Mouse (Mus musculus) kidney, adult 18-20 months (tissue): ENCODE measurements at regions not wholly inside any gene's neighbourhood (a gene's known extent, or its start where the extent isn't known, plus 50 kb on each side); places are given as distances from the start of the nearest gene placed in this dataset.
A peak's percentile ranks its signal among the peaks of the same experiment; 100 is the strongest.

Experiments used
- DNase-seq: peaks from one replicate; pipeline ENCODE4 v3.0.0; 2021

DNA sequence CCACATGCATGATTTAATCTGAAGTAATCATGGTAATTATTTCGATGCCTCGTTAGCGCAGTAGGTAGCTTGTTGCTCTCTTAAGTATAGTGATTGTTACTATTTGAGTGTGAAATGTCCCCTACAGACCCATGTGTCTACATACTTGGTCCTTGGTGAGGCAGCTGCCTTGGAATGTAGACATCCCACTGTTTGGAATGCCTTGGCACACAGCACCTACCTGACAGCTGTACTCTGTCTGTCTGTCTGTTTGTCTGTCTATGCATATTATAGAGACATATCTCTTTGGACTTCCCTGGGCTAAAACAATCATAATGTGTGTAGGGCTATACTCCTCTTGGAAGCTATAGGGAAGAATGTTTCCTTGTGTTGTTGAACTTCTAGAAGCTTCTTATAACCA lies 83.7 kb upstream of the Runx3 start:
- no peak for DNase-seq

GRCm38 (mm10) chr4:135039234-135039633 lies 81.2 kb upstream of the Runx3 start:
- DNase-seq, result no peak

GRCm38 (mm10) chr4:135041921-135042320 lies 78.5 kb upstream of the Runx3 start:
- no peak for DNase-seq

- DNase-seq, result no peak
Observed at GRCm38 (mm10) chr4:135042501-135042900, 78.0 kb upstream of the Runx3 start.

- peak; percentile 24 for DNase-seq
Observed at GRCm38 (mm10) chr4:135045054-135045453, 75.4 kb upstream of the Runx3 start.

DNA sequence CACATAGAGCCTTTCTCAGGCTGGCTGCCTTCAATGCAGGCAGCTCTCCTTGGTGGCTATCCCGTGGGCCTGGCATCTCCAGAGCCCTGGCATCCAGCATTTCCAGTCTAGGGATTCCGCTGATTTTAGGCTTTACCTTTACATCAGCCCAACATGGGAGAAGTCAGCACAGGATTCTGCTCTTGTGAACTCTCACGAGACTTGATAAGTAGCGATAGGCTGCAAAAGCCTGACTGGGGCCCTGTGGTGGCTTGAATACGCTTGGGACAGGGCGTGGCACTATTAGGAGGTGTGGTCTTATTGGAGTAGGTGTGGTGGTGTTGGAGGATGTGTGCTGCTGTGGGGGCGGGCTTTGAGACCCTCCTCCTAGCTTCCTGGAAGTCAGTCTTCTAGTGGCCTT lies 73.8 kb upstream of the Runx3 start:
- DNase-seq, result no peak

DNA sequence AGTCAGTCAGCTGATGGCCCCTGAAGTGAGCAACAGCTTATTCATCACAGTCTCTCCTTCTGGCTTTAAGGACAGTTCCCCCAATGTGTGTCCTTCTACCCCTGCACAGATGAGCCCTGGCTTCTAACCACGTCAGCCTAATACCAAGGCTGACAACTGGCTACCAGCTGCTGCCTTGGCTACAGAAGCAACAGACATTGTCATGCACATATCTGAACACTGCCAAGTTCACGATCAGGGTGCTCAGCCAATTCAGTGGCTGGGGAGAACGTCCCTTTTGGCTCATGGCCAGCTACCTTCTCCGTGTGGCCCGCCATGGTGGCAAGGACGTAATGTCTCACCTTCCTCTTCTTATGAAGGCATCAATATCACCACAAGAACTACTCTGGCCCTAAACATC lies 73.2 kb upstream of the Runx3 start:
- no peak for DNase-seq

DNA sequence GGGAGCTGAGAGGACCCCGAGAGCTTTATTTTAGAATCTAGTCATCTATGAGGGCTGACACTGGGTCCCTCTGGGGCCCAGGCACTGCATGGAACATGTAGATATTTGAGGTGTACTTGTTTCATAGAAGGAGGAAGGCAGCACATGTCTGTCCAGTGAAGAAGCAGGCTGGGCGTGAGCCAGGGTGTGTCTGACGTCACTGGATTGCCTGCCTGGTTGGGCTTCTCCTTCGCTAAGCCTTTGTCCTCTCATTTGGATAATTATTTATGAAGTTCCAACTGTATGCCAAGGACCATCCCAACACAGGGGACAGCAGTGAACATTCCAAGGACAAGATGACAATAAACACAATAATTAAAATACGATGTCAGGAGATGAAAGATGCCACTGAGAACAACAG lies 72.7 kb upstream of the Runx3 start:
- DNase-seq, result peak; percentile 58

GRCm38 (mm10) chr4:135049924-135050323 lies 70.5 kb upstream of the Runx3 start:
- DNase-seq, result no peak

DNA sequence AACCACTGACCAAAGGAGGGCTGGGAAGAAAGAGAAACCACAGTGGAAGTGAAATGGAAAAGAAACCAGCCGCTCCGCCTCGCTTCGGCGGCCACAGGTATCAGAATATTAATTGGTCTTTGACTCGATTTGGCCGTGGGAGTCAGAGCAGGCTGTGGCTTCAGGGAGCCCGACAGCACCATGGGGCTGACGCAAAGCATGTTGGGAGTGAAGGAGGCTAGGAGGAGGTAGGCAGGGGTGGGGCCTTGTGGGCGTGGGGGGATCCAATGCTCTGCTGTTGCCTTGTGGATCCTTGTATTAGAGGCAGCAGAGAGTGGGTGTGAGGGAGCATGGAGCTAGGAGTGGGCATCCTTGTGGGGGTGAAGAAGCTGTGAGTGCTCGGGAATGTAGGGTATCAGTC lies 69.0 kb upstream of the Runx3 start:
- DNase-seq, result no peak

- no peak for DNase-seq
Observed at GRCm38 (mm10) chr4:135053585-135053984, 66.9 kb upstream of the Runx3 start.

DNA sequence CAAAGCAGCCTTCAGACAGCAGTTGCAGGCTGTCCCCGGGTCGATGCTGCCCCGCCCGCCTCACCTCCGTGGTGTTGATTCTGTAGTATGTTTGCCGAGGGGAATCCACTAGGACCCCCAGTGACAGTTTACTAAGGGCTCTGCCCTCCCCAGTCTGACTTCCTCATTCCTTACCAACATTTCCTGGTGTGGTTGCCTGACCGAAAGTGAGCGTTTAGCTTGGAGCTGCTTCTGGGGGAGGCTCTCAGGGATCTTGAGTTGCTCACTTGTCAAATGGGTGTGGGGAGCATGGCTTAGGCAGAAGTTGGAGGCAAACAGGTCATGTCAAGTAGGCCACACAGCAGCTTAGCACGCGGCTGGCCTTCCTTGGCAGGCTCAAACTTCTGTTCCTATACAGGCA lies 66.1 kb upstream of the Runx3 start:
- DNase-seq, result no peak

- no peak for DNase-seq
Observed at GRCm38 (mm10) chr4:135056371-135056770, 64.1 kb upstream of the Runx3 start.

- DNase-seq, result no peak
Observed at GRCm38 (mm10) chr4:135057286-135057685, 63.2 kb upstream of the Runx3 start.

DNA sequence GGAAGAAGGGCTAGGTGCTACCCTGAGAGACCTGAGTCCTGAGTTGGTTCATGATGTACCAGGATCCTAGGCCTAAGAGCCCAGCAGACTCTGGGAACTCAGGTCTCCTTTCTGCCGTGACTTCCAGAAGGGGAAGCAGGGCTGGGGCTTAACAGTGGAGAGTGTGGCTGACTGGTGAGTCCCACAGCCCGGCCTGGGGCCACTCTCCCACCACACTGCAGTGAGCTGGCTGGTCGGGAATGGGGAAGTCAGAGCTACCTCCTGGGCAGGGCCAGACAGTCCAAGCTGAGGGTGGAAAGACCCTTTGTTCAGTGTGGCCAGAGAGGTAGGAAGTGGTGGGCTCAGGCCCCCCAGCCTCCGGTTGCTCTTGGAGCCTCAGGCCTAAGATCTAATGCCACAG lies 61.6 kb upstream of the Runx3 start:
- no peak for DNase-seq

DNA sequence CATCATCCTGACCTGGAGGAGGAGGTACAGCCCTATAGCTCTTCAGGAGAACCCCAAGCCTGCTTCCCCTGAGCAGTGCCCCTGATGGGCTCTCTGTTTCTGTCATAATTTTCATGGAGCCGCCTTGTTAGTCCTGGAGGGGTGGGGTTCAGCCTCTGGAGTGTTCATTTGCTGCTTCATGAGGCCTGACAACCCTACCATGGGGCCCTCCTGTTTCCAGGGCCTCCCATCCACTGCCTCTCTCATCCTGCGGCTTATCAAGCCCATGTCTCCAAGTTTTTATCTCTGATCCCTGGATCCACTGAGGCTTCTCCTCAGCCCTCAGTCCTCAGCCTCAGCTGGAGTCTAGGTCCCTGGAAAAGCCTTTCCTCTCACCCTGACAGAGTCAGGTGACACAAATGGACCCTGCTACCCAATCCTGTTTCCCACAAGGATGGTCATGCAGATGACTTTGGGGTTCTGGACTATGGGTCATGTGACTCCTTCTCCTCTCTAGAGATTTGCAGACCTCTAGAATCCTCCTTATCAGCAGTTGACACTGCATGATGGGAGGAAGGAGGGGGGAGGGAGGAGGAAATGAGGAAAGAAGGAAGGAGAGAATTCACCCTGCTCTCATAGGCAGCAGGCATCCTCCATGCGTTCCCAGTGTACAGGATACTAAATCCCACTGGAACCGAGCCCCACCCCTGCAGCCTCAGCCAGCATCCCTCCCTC lies 59.3 kb upstream of the Runx3 start:
- no peak for DNase-seq

DNA sequence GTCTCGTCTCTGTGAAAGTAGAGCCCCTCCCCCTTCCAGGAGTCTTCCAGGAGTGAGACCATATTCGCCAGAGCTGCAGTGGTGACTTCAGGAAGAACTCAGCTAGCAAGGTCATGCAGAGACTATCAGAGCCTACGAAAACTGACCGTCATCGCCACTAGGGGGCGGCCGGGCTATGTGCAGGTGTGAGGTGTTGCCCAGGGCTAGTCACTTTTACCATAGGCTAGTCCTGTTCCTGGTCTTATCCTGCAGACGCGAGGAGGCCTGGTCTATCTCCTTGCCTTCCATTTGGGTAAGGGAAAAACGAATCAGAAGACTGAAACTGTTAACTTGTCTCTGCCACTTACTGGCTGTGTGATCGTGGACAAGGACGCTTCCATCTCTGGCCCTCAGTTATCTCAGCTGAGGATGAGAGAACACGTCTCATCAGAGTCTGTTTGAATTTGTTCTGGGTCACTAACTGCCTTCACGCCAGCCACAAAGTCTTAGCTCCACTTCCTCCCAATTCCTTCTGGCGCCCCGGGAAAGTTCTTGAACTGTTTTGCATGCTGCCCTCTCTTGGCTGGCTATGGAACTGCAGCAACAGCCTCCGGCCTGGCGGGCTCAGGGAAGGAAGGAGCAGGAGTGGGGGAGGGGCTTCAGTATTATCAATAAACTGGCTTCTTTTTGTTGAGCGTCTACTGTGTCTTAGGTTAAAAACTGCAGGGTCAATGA lies 53.5 kb upstream of the Runx3 start:
- DNase-seq, result peak; percentile 86

- DNase-seq, result no peak
Observed at GRCm38 (mm10) chr4:135067805-135068204, 52.6 kb upstream of the Runx3 start.

DNA sequence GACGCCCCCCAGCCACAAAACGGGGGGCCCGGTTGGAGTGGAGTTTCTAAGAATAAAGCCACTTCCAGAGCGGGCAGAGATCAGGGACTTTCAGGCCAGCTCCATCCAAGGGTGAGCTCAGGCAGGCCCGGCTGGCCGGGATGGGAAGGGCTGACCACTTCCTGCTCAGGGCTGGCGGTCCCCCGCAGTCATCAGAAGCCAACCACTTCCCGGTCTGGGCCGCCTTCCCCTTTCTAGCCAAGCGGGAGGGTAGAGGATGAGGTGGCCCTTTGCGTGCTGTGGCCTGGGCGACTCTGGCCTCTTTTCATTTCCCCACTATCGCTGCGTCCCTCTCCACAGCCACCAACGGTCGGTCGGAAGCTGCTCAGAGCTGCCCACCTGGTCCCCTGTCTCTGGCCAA lies 50.6 kb upstream of the Runx3 start:
- DNase-seq, result no peak
